Mouse (Mus musculus) liver, adult 2 months (tissue): ENCODE results near the gene Tas2r129. TPM values are rescaled to one million over a fixed set of nuclear protein-coding genes. Genes with fewer than 3 reads are reported as not detected.
"Not testable (repeated sequence)": the region's sequence is repeated elsewhere in the genome, so short reads cannot be mapped to it uniquely, and the experiment has no call there.

Experiments
- DNase-seq: peaks from one replicate; pipeline ENCODE4 v3.0.0-alpha.2; 2011; ENCODE audit warnings: low read depth, low spot score; ENCODE audit errors: extremely low read depth
- H3K27ac ChIP-seq: fragments of 200-500 bp; replicated peaks from 2 replicates; pipeline ENCODE4 v1.5.1; 2012; ENCODE audit warnings: low read depth, mild to moderate bottlenecking, control low read depth, inconsistent platforms, low read length; ENCODE audit not compliant: insufficient read depth
- H3K27me3 ChIP-seq: fragments of 200-500 bp; 2 replicates; pipeline ENCODE4 v1.6.1; 2012; ENCODE audit warnings: mild to moderate bottlenecking, moderate library complexity, low read length, inconsistent platforms; ENCODE audit not compliant: control insufficient read depth, insufficient read depth
- H3K36me3 ChIP-seq: fragments of 200-500 bp; 2 replicates; pipeline ENCODE4 v1.6.1; 2012; ENCODE audit warnings: low read length, inconsistent platforms; ENCODE audit not compliant: control insufficient read depth, insufficient read depth
- H3K4me1 ChIP-seq: fragments of 200-500 bp; 2 replicates; pipeline ENCODE4 v1.6.1; 2011; ENCODE audit warnings: low read length; ENCODE audit not compliant: control insufficient read depth, insufficient read depth
- H3K4me3 ChIP-seq: fragments of 200-500 bp; 2 replicates; pipeline ENCODE4 v1.5.1; 2011; ENCODE audit warnings: low read depth, mild to moderate bottlenecking, control low read depth, low read length, moderate library complexity; ENCODE audit not compliant: insufficient read depth
- H3K79me2 ChIP-seq: fragments of 200-500 bp; 2 replicates; pipeline ENCODE4 v1.6.1; 2012; ENCODE audit warnings: inconsistent platforms, mild to moderate bottlenecking, low read length, moderate library complexity; ENCODE audit not compliant: control insufficient read depth, insufficient read depth
- H3K9ac ChIP-seq: fragments of 200-500 bp; 2 replicates; pipeline ENCODE4 v1.6.1; 2012; ENCODE audit warnings: low read depth, mild to moderate bottlenecking, control low read depth, inconsistent platforms, low read length
- CTCF ChIP-seq: fragments of 200-500 bp; IDR thresholded peaks from 2 replicates; pipeline ENCODE4 v1.5.1; 2011; ENCODE audit warnings: low read depth, low read length, control low read depth
- POLR2A ChIP-seq: fragments of 200-500 bp; IDR thresholded peaks from 2 replicates; pipeline ENCODE4 v1.6.1; 2011; ENCODE audit warnings: low read length, control low read depth; ENCODE audit not compliant: insufficient read depth; ENCODE audit errors: extremely low read depth
- WGBS: fragments of 180-500 bp; shearing (Covaris S2); methylation state at CpG from one replicate; pipeline ENCODE4 v1.1.7; 2018; 5-methylcytosine and 5-hydroxymethylcytosine counted together
- polyA plus RNA-seq: library from polyadenylated mRNA; depleted of rRNA; stranded (reverse); fragments of >200 nt; gene quantifications from 2 replicates; pipeline ENCODE4 v1.2.3, GENCODE M21; 2012; rRNA removed
- total RNA-seq: library from RNA; depleted of rRNA; stranded (reverse); fragments of >200 nt; gene quantifications from 2 replicates; pipeline ENCODE4 v1.2.3, GENCODE M21; 2014; rRNA removed

The Tas2r129 gene
- total RNA-seq (not detected in 2 replicates), polyA plus RNA-seq (not detected in 2 replicates)

DNA sequence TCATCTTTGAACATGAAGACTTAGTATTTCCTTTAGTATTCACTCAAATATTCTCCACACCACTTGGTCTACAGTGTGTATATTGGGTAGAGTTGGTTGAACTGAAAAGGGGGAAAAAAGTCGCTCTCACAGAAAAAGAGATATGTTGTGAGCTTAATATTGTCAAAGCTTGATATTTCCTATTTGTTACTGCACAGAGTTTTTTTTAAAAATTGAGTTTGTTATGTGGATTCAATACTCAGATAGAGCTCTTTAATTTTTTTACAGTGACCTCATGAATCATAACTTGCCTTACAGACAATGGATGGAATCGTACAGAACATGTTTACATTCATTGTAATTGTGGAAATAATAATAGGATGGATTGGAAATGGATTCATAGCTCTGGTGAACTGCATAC, at the start of gene Tas2r129:
Gene Tas2r129 (plus strand): TSS at position 301 of the 400 bp plus-strand sequence.
- no peak for TF ChIP-seq POLR2A
- TF ChIP-seq CTCF, result no peak
- WGBS, result 68% methylated on average over 2 of the region's 2 CpGs
- no peaks in the 10 kb centered on the region for H3K27me3 ChIP-seq
- no peak for DNase-seq
- H3K4me1 ChIP-seq, result no peaks in the 10 kb centered on the region
- H3K4me3 ChIP-seq, result no peak within 1 kb of the TSS
- no peak within 1 kb of the TSS for H3K9ac ChIP-seq
- H3K36me3 ChIP-seq, result no peaks in the 10 kb centered on the region
- no peaks in the 10 kb centered on the region for H3K79me2 ChIP-seq
- no peak within 1 kb of the TSS for H3K27ac ChIP-seq

DNA sequence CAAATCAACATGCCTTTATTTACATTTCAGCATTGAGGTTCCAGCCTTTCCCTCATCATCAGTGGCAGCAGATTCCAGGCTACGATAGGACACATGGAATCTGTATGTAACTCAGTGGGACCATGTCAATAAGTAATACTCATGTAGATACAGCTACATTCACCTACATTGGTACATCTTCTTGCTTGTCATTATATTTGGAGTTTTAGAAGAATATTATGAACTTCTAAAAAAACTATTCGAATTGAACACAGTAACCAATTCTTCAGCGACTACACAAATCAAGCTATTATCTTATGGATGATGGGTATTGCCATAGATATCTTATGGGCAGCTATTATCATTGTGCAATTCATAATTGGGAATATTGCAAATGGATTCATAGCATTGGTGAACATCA, 41.6 kb upstream of the Tas2r129 start, which contains the start of gene Tas2r125:
Gene Tas2r125 (plus strand): TSS at position 301 of the 400 bp plus-strand sequence.
- H3K27me3 ChIP-seq, result no peaks in the 10 kb centered on the region
- 70% methylated on average over 3 of the region's 3 CpGs for WGBS
- H3K27ac ChIP-seq, result no peak within 1 kb of the TSS
- no peaks in the 10 kb centered on the region for H3K36me3 ChIP-seq
- H3K4me1 ChIP-seq, result no peaks in the 10 kb centered on the region
- no peaks in the 10 kb centered on the region for H3K79me2 ChIP-seq
- DNase-seq, result no peak
- H3K9ac ChIP-seq, result no peak within 1 kb of the TSS
- TF ChIP-seq POLR2A (no peak), CTCF (no peak)
- no peak within 1 kb of the TSS for H3K4me3 ChIP-seq

DNA sequence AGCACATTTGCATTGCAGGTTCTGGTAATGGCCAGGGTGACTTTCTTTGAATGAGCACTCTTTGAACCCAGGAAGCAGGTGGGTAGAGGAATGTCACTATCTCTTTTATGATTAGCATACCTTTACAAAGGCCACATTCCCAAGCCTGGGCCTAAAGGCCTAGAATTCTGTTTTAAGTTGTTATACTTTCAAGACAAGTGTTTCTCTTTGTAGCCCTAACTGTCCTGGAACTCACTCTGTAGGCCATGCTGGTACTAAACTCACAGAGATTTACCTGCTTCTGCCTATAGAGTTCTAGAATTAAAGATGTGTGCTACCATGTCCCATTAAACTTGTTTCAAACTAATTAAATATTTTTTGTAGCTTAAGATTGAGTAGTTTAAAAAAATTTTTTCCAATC, 9.5 kb upstream of the Tas2r129 start:
- not testable (repeated sequence) for H3K27me3 ChIP-seq, H3K27ac ChIP-seq, H3K4me1 ChIP-seq, H3K36me3 ChIP-seq, H3K9ac ChIP-seq, H3K79me2 ChIP-seq, DNase-seq, H3K4me3 ChIP-seq

DNA sequence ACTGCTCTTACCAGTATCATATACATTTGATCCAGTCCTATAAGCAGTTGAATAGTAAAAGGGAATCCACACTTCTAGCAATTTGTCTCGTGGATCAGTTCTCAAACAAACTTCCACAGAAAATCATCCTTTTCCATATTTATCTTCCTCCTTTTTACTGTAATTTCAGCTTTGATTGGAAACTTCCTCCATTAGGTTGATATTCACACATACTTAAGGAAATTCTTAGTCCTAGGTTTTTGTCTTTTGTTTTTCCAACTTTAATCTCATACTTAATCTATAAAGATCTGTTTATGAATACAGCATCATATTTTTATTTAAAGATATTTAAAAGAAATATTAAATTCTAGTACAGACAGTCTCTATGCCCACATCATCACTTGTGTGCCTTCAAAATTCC, 6.9 kb downstream of the Tas2r129 start, which contains the start of gene Tas2r131:
Gene Tas2r131 (minus strand): TSS at position 101 of the 400 bp plus-strand sequence.
- TF ChIP-seq POLR2A, result no peak
- TF ChIP-seq CTCF, result no peak
- no peaks in the 10 kb centered on the region for H3K4me1 ChIP-seq
- no peaks in the 10 kb centered on the region for H3K79me2 ChIP-seq
- no peak within 1 kb of the TSS for H3K4me3 ChIP-seq
- no peaks in the 10 kb centered on the region for H3K27me3 ChIP-seq
- WGBS, result 49% methylated on average over 1 of the region's 1 CpGs
- no peak within 1 kb of the TSS for H3K27ac ChIP-seq
- no peaks in the 10 kb centered on the region for H3K36me3 ChIP-seq
- no peak within 1 kb of the TSS for H3K9ac ChIP-seq
- no peak for DNase-seq

DNA sequence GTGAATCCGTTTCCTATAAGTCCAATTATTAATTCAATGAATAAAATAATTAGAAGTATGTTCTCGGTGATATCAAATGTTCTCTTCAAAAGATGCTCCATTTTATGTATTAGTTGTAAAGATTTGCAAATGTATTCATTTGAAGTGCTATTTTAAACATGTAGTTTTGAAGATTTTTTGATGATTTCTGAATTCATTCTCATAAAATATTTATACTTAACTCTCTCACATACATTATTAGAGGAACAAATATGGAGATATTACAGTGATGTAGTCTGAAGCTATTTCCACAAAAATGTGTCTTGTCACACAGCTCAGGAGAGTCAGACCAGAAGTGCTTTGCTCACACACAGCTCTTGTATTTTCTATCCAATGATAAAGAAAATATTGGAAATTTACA, 30.0 kb downstream of the Tas2r129 start, which contains the start of gene Tas2r109:
Gene Tas2r109 (minus strand): TSS at position 101 of the 400 bp plus-strand sequence.
- TF ChIP-seq CTCF (no peak), POLR2A (no peak)
- Histone ChIP-seq H3K27ac (no peak within 1 kb of the TSS), H3K4me3 (no peak within 1 kb of the TSS), H3K79me2 (no peaks in the 10 kb centered on the region), H3K27me3 (no peaks in the 10 kb centered on the region), H3K9ac (no peak within 1 kb of the TSS), H3K4me1 (no peaks in the 10 kb centered on the region), H3K36me3 (no peaks in the 10 kb centered on the region)
- DNase-seq, result no peak
- 71% methylated on average over 2 of the region's 2 CpGs for WGBS

Other genes starting within 250 kb of the Tas2r129 start
- gene Tas2r122, start 239.2 kb upstream of the Tas2r129 start, total RNA-seq, result not detected in 2 replicates
- gene Tas2r122, start 239.2 kb upstream of the Tas2r129 start, polyA plus RNA-seq, result not detected in 2 replicates
- gene Tas2r115, start 213.1 kb upstream of the Tas2r129 start, total RNA-seq, result not detected in 2 replicates
- not detected in 2 replicates for gene Tas2r115, start 213.1 kb upstream of the Tas2r129 start, polyA plus RNA-seq
- not detected in 2 replicates for gene Tas2r124, start 196.4 kb upstream of the Tas2r129 start, total RNA-seq
- gene Tas2r124, start 196.4 kb upstream of the Tas2r129 start, polyA plus RNA-seq, result not detected in 2 replicates
- gene Tas2r102, start 189.0 kb upstream of the Tas2r129 start, total RNA-seq, result not detected in 2 replicates
- gene Tas2r102, start 189.0 kb upstream of the Tas2r129 start, polyA plus RNA-seq, result not detected in 2 replicates
- not detected in 2 replicates for gene Tas2r136, start 172.9 kb upstream of the Tas2r129 start, total RNA-seq
- not detected in 2 replicates for gene Tas2r136, start 172.9 kb upstream of the Tas2r129 start, polyA plus RNA-seq
- gene Tas2r117, start 148.3 kb upstream of the Tas2r129 start, total RNA-seq, result not detected in 2 replicates
- not detected in 2 replicates for gene Tas2r117, start 148.3 kb upstream of the Tas2r129 start, polyA plus RNA-seq
- gene Tas2r123, start 104.0 kb upstream of the Tas2r129 start, total RNA-seq, result not detected in 2 replicates
- not detected in 2 replicates for gene Tas2r123, start 104.0 kb upstream of the Tas2r129 start, polyA plus RNA-seq
- gene Tas2r116, start 95.7 kb upstream of the Tas2r129 start, total RNA-seq, result not detected in 2 replicates
- not detected in 2 replicates for gene Tas2r116, start 95.7 kb upstream of the Tas2r129 start, polyA plus RNA-seq
- not detected in 2 replicates for gene Tas2r110, start 83.1 kb upstream of the Tas2r129 start, total RNA-seq
- gene Tas2r110, start 83.1 kb upstream of the Tas2r129 start, polyA plus RNA-seq, result not detected in 2 replicates
- not detected in 2 replicates for gene Tas2r113, start 58.1 kb upstream of the Tas2r129 start, total RNA-seq
- not detected in 2 replicates for gene Tas2r113, start 58.1 kb upstream of the Tas2r129 start, polyA plus RNA-seq
- gene Tas2r125, start 41.5 kb upstream of the Tas2r129 start, total RNA-seq, result not detected in 2 replicates
- gene Tas2r125, start 41.5 kb upstream of the Tas2r129 start, polyA plus RNA-seq, result not detected in 2 replicates
- gene Tas2r131, start 6.8 kb downstream of the Tas2r129 start, total RNA-seq, result not detected in 2 replicates
- not detected in 2 replicates for gene Tas2r131, start 6.8 kb downstream of the Tas2r129 start, polyA plus RNA-seq
- not detected in 2 replicates for gene Tas2r109, start 29.9 kb downstream of the Tas2r129 start, total RNA-seq
- not detected in 2 replicates for gene Tas2r109, start 29.9 kb downstream of the Tas2r129 start, polyA plus RNA-seq
- not detected in 2 replicates for gene Tas2r103, start 86.0 kb downstream of the Tas2r129 start, total RNA-seq
- not detected in 2 replicates for gene Tas2r103, start 86.0 kb downstream of the Tas2r129 start, polyA plus RNA-seq
- gene Tas2r140, start 104.7 kb downstream of the Tas2r129 start, total RNA-seq, result not detected in 2 replicates
- gene Tas2r140, start 104.7 kb downstream of the Tas2r129 start, polyA plus RNA-seq, result not detected in 2 replicates
- 84.3 and 106 TPM in 2 replicates for gene Smim10l1, start 153.8 kb downstream of the Tas2r129 start, total RNA-seq
- gene Smim10l1, start 153.8 kb downstream of the Tas2r129 start, polyA plus RNA-seq, result 105 and 130 TPM in 2 replicates